Mouse (Mus musculus): ENCODE data around the gene Gpr83. TPM values are rescaled to one million over a fixed set of nuclear protein-coding genes. Genes with fewer than 3 reads are reported as not detected.

Gene Gpr83
- polyA plus RNA-seq, 1 experiment, result not detected

DNA sequence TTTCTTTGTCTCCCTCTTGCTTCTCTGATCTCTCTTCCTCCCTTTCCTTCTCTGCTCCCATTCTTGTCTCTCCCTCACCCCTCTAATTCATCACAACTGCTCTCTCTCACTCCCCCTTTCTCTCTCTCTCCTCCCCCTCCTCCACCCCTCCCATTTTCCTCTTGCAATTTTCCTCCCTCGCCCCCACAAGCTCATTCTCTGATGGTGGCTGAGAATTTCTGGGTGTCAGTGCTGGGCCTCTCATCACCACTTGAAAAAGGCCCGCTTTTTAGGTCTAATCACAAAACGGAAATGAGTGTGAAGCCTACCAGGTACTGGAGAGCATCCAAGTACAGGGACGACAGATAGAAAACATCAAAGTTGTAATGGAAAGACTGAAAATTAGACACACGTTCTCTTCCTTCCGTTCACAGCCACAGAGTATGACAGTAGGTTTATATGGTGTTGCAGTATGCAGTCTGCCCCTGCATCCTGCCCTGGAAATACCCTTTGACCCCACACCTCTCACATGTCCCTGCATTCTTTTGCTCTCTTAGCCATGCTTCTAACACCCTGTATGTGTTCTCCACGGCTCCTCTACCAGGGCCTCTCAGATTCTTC, 47.9 kb downstream of the Gpr83 start:
- H3K4me1 ChIP-seq (ENCODE audit: control insufficient read depth, insufficient read depth, insufficient read length, low read length), result no peaks in the 10 kb centered on the region; the same call in 1 of the 2 replicates
- H3K27ac ChIP-seq (replicated peaks; ENCODE audit: low read depth, low read length), result no peak overlapping the region
- no peak overlapping the region for H3K4me3 ChIP-seq (ENCODE audit: insufficient read depth, low read depth, low read length)

DNA sequence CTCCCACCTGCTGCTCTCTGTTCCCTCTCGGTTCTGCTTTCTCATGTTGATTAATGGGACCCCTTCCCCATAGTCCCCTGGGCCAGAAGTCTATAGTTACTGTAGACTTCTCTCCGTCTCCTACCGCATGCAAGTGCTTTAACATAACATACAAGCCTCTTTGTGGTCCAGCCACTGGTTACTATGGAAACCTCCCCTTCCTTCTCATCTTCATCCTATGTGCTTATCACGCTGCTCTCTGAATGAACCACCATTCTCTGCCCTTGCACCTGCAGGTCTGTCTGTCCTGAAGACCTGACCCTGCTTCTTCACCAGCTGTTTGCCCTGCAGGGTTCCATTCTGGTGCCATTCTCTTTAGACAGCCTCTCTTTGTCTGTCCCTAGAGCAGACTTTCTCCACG, 50.0 kb downstream of the Gpr83 start:
- Histone ChIP-seq H3K27ac (replicated peaks; ENCODE audit: low read depth, low read length) (no peak overlapping the region), H3K4me3 (ENCODE audit: insufficient read depth, low read depth, low read length) (no peak overlapping the region), H3K4me1 (ENCODE audit: control insufficient read depth, insufficient read depth, insufficient read length, low read length) (no peaks in the 10 kb centered on the region; the same call in 1 of the 2 replicates)

DNA sequence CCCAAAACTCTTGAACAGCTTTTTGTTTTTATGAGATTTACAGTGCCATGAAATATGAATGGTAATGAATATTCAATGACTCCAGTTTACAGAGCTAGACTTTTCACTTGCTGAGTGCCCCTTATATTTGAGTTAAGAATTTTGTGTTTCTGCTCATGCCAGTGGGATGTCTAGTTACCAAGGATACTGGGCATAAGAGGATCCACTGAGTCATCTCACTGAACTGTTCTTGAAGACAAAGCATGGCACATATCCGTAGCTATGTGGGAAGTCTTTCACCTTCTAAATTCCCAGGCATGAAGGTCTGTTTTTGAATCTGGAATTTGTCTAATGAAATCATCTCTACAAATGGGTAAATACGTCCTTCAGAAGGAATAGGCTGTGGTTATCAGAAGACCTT, 52.0 kb downstream of the Gpr83 start:
- H3K4me1 ChIP-seq (ENCODE audit: control insufficient read depth, insufficient read depth, insufficient read length, low read length), result no peaks in the 10 kb centered on the region

GRCm38 (mm10) chr9:14917661-14918060, 57.7 kb downstream of the Gpr83 start:
- Histone ChIP-seq H3K27ac (replicated peaks; ENCODE audit: low read depth, low read length) (no peak overlapping the region), H3K4me1 (ENCODE audit: control insufficient read depth, insufficient read depth, insufficient read length, low read length) (no peaks in the 10 kb centered on the region)

More for the DNA sequence above, 52.0 kb downstream of the Gpr83 start:
- Histone ChIP-seq H3K4me3 (ENCODE audit: insufficient read depth, low read depth, low read length) (no peak overlapping the region), H3K27ac (replicated peaks; ENCODE audit: low read depth, low read length) (no peak overlapping the region)

GRCm38 (mm10) chr9:14918825-14919668, 59.0 kb downstream of the Gpr83 start:
- Histone ChIP-seq H3K27ac (replicated peaks; ENCODE audit: low read depth, low read length) (no peak overlapping the region), H3K4me3 (ENCODE audit: insufficient read depth, low read depth, low read length) (no peak overlapping the region), H3K4me1 (ENCODE audit: control insufficient read depth, insufficient read depth, insufficient read length, low read length) (no peaks in the 10 kb centered on the region)

More at GRCm38 (mm10) chr9:14917661-14918060, 57.7 kb downstream of the Gpr83 start:
- no peak overlapping the region for H3K4me3 ChIP-seq (ENCODE audit: insufficient read depth, low read depth, low read length)

Other genes with a start within 250 kb of the Gpr83 start
- gene Amotl1, start 215.2 kb upstream of the Gpr83 start, polyA plus RNA-seq (2012; ENCODE audit: insufficient read depth, insufficient read length, missing spikeins), result 35.8 and 41.1 TPM in 2 replicates
- gene Piwil4, start 119.5 kb upstream of the Gpr83 start, polyA plus RNA-seq (2012; ENCODE audit: insufficient read depth, insufficient read length, missing spikeins), result not detected in 2 replicates
- 0.46 and 0.91 TPM in 2 replicates for gene Fut4, start 107.8 kb upstream of the Gpr83 start, polyA plus RNA-seq (2012; ENCODE audit: insufficient read depth, insufficient read length, missing spikeins)
- not detected in 2 replicates for gene 1700012B09Rik, start 89.2 kb upstream of the Gpr83 start, polyA plus RNA-seq (2012; ENCODE audit: insufficient read depth, insufficient read length, missing spikeins)
- gene Mre11a, start 75.6 kb upstream of the Gpr83 start, polyA plus RNA-seq (2012; ENCODE audit: insufficient read depth, insufficient read length, missing spikeins), result 8.2 and 15.4 TPM in 2 replicates
- gene Ankrd49, start 75.4 kb upstream of the Gpr83 start, polyA plus RNA-seq (2012; ENCODE audit: insufficient read depth, insufficient read length, missing spikeins), result 8.8 and 9.1 TPM in 2 replicates
- gene Izumo1r, start 43.7 kb downstream of the Gpr83 start, polyA plus RNA-seq (2012; ENCODE audit: insufficient read depth, insufficient read length, missing spikeins), result not detected in 2 replicates
- gene Panx1, start 185.3 kb downstream of the Gpr83 start, polyA plus RNA-seq (2012; ENCODE audit: insufficient read depth, insufficient read length, missing spikeins), result 0.63 and 1.0 TPM in 2 replicates

Data from brown adipose tissue, adult 24 weeks (tissue).